25 mouse cellular contexts compared by ENCODE assay signal in genomic region chr6:39718567-39718966, GRCm38 (mm10). TPM values are rescaled to one million over a fixed set of nuclear protein-coding genes. Genes with fewer than 3 reads are reported as not detected.
DNase-seq lines count a peak whose midpoint lies in the region; ATAC-seq and TF ChIP-seq lines count a peak whose summit lies in the region.
"Had no signal": no experiment of that assay in that cellular context is flagged by ENCODE, and none has a peak within 500 bp of the region (broad histone marks: within the 10 kb centered on the region; RNA-seq: fewer than 3 reads in every experiment).

No protein-coding gene starts in this region.

- H3K4me3 ChIP-seq in neural tube, embryonic 15.5 days (replicated peaks): no peak overlapping the region
- no peak overlapping the region for H3K4me3 ChIP-seq in cerebellum, adult 2 months (replicated peaks; ENCODE audit: insufficient read depth, low read depth, low read length)
- H3K4me3 ChIP-seq: embryonic facial prominence, embryonic 10.5 days; embryonic facial prominence, embryonic 12.5 days; forebrain, embryonic 13.5 days; forebrain, embryonic 15.5 days had no signal

- H3K36me3 ChIP-seq in neural tube, embryonic 15.5 days: no peaks in the 10 kb centered on the region
- H3K36me3 ChIP-seq: embryonic facial prominence, embryonic 10.5 days; embryonic facial prominence, embryonic 12.5 days; forebrain, embryonic 15.5 days had no signal

- no peaks in the 10 kb centered on the region for H3K9me3 ChIP-seq in neural tube, embryonic 15.5 days (replicated peaks)
- H3K9me3 ChIP-seq: embryonic facial prominence, embryonic 10.5 days; embryonic facial prominence, embryonic 12.5 days; forebrain, embryonic 13.5 days; forebrain, embryonic 15.5 days; G1E had no signal

- 47% methylated on average over 6 of the region's 6 CpGs for WGBS in neural tube, embryonic 15.5 days
- 50% methylated on average over 6 of the region's 6 CpGs for WGBS in cerebellum, adult 2 months

- no peak overlapping the region for H3K27ac ChIP-seq in neural tube, embryonic 15.5 days (replicated peaks)
- H3K27ac ChIP-seq in cerebellum, adult 2 months (ENCODE audit: insufficient read depth, low read length): no peak overlapping the region
- H3K27ac ChIP-seq: embryonic facial prominence, embryonic 10.5 days; embryonic facial prominence, embryonic 12.5 days; forebrain, embryonic 13.5 days; forebrain, embryonic 15.5 days had no signal

- no peak for TF ChIP-seq POLR2A in cerebellum, adult 2 months (IDR thresholded peaks at IDR 0.05; ENCODE audit: borderline replicate concordance, insufficient read depth, low read length)

- peaks cover 24% of the 10 kb centered on the region for H3K4me1 ChIP-seq in neural tube, embryonic 15.5 days
- H3K4me1 ChIP-seq in cerebellum, adult 2 months (ENCODE audit: control insufficient read depth, insufficient read depth, low read length): no peaks in the 10 kb centered on the region; the same call in 1 of the 2 replicates

- peak; percentile 85 for ATAC-seq in frontal cortex, adult (ENCODE audit: low TSS enrichment)
- no peak for ATAC-seq in neural tube, embryonic 15.5 days (ENCODE audit: low FRiP score)
- ATAC-seq: activated CD4-positive, CD25-positive, alpha-beta regulatory T cell, adult 4 months; CD4-positive, CD25-positive, alpha-beta regulatory T cell, adult 4 months; forebrain, embryonic 13.5 days; forebrain, embryonic 15.5 days; Patski had no signal

- no peaks in the 10 kb centered on the region for H3K27me3 ChIP-seq in neural tube, embryonic 15.5 days (replicated peaks)
- H3K27me3 ChIP-seq in cerebellum, adult 2 months (ENCODE audit: control insufficient read depth, insufficient read depth, low read length): no peaks in the 10 kb centered on the region
- H3K27me3 ChIP-seq: CH12.LX; embryonic facial prominence, embryonic 12.5 days; forebrain, embryonic 13.5 days; forebrain, embryonic 15.5 days; Patski had no signal

- H3K4me2 ChIP-seq in neural tube, embryonic 15.5 days: no peak overlapping the region
- H3K4me2 ChIP-seq: embryonic facial prominence, embryonic 12.5 days; forebrain, embryonic 13.5 days; forebrain, embryonic 15.5 days had no signal

- no peak for DNase-seq in frontal cortex, postnatal 14 days (ENCODE audit: low spot score in 2 of 2)
- DNase-seq in left cerebral cortex, postnatal 25 days (ENCODE audit: low spot score in 2 of 2): peak; percentile 10 to 58
- DNase-seq in left cerebral cortex, postnatal 14 days (ENCODE audit: low spot score in 2 of 2): no peak
- peak; percentile 2 for DNase-seq in neural tube, embryonic 10.5 days (ENCODE audit: extremely low spot score, low spot score)
- DNase-seq in brain, adult 2 months (ENCODE audit: low read depth, low spot score): peak; percentile 62
- DNase-seq in cerebellum, adult 2 months: no peak
- DNase-seq: adrenal gland, adult 8-10 months; adrenal gland, postnatal 14 days; adrenal gland, postnatal 36 days; B cell, adult 2 months; cerebellum, adult 11 months; cerebellum, adult 18-20 months; cerebellum, adult 9-10 months; cerebellum, postnatal 10 days had no signal

- no peak for TF ChIP-seq CTCF in cerebellum, adult 2 months (IDR thresholded peaks at IDR 0.05; ENCODE audit: borderline replicate concordance, insufficient read depth, low read depth, low read length)

- H3K9ac ChIP-seq in neural tube, embryonic 15.5 days (replicated peaks): no peak overlapping the region
- H3K9ac ChIP-seq: embryonic facial prominence, embryonic 12.5 days; forebrain, embryonic 13.5 days; forebrain, embryonic 15.5 days had no signal

- intact Hi-C loops in left cerebral cortex, postnatal 25 days (cut with DNase I): no loop called here
- intact Hi-C loops in left cerebral cortex, postnatal 14 days (cut with DNase I): no loop called here

RNA-seq across cellular contexts. Expression of gene Braf, which starts 6.7 kb away (rescaled TPM):
- total RNA-seq in left cerebral cortex, postnatal 25 days (2021): 100 to 1,000 TPM; 111 TPM
- 100 to 1,000 TPM in 1 of 2 experiments, 10 to 100 TPM in 1; 94.5 to 101 TPM for total RNA-seq in left cerebral cortex, postnatal 14 days (2021)
- polyA plus RNA-seq in neural tube, embryonic 15.5 days (2015; fragmentation: Nextera tagmentation; extraction: Ambion mirVana): 22.5 and 26.0 TPM in 2 replicates
- 33.8 and 35.9 TPM in 2 replicates for polyA plus RNA-seq in cerebellum, adult 2 months (2012; rRNA removed)

Comparison
In these comparisons a context has a peak if more than half of its experiments do, and no peak if none do; other contexts are left out.
1. DNase-seq: peak in left cerebral cortex, postnatal 25 days (2 of 2), neural tube, embryonic 10.5 days (single experiment) and brain, adult 2 months (single experiment); none in frontal cortex, postnatal 14 days (0 of 2), left cerebral cortex, postnatal 14 days (0 of 2) and cerebellum, adult 2 months (0 of 2).